Mouse (Mus musculus): Measurements from ENCODE around the gene Plcxd3.

Plcxd3 gene

GRCm38 (mm10) chr15:4375423-4376220 lies at the start of gene Plcxd3:
Gene Plcxd3 (plus strand): TSS chr15:4375491.
- peak; percentile 42 for DNase-seq

GRCm38 (mm10) chr15:4331867-4332266 lies 43.4 kb upstream of the Plcxd3 start:
- DNase-seq, result no peak

GRCm38 (mm10) chr15:4341620-4342019 lies 33.7 kb upstream of the Plcxd3 start:
- DNase-seq, result no peak

- DNase-seq, result peak; percentile 66
Measured at GRCm38 (mm10) chr15:4348816-4349553, 26.3 kb upstream of the Plcxd3 start.

GRCm38 (mm10) chr15:4356397-4356796 lies 18.9 kb upstream of the Plcxd3 start:
- DNase-seq, result peak; percentile 71

- no peak for DNase-seq
Measured at GRCm38 (mm10) chr15:4357706-4358105, 17.6 kb upstream of the Plcxd3 start.

GRCm38 (mm10) chr15:4367801-4368200 lies 7.5 kb upstream of the Plcxd3 start:
- no peak for DNase-seq

GRCm38 (mm10) chr15:4374453-4374990 lies 769 bp upstream of the Plcxd3 start:
- DNase-seq, result no peak

- no peak for DNase-seq
Measured at GRCm38 (mm10) chr15:4375031-4375422, 264 bp upstream of the Plcxd3 start.

- DNase-seq, result no peak
Measured at GRCm38 (mm10) chr15:4376221-4376631, 935 bp downstream of the Plcxd3 start.

- DNase-seq, result no peak
Measured at GRCm38 (mm10) chr15:4378766-4379165, 3.5 kb downstream of the Plcxd3 start.

- DNase-seq, result no peak
Measured at GRCm38 (mm10) chr15:4387774-4388173, 12.5 kb downstream of the Plcxd3 start.

GRCm38 (mm10) chr15:4400096-4400495 lies 24.8 kb downstream of the Plcxd3 start:
- no peak for DNase-seq

- DNase-seq, result no peak
Measured at GRCm38 (mm10) chr15:4411333-4411732, 36.0 kb downstream of the Plcxd3 start.

- peak; percentile 78 for DNase-seq
Measured at GRCm38 (mm10) chr15:4440081-4440480, 64.8 kb downstream of the Plcxd3 start.

- peak; percentile 14 for DNase-seq
Measured at GRCm38 (mm10) chr15:4496182-4496581, 120.9 kb downstream of the Plcxd3 start.

GRCm38 (mm10) chr15:4496984-4497383 lies 121.7 kb downstream of the Plcxd3 start:
- no peak for DNase-seq

- no peak for DNase-seq
Measured at GRCm38 (mm10) chr15:4498036-4498435, 122.7 kb downstream of the Plcxd3 start.

GRCm38 (mm10) chr15:4503366-4503765 lies 128.1 kb downstream of the Plcxd3 start:
- no peak for DNase-seq

- no peak for DNase-seq
Measured at GRCm38 (mm10) chr15:4503826-4504225, 128.5 kb downstream of the Plcxd3 start.

- no peak for DNase-seq
Measured at GRCm38 (mm10) chr15:4514724-4515123, 139.4 kb downstream of the Plcxd3 start.

- no peak for DNase-seq
Measured at GRCm38 (mm10) chr15:4524598-4524997, 149.3 kb downstream of the Plcxd3 start.

GRCm38 (mm10) chr15:4533700-4534099 lies 158.4 kb downstream of the Plcxd3 start:
- DNase-seq, result no peak

GRCm38 (mm10) chr15:4559121-4559520 lies 183.8 kb downstream of the Plcxd3 start:
- no peak for DNase-seq

All from kidney, adult 9 months (tissue).